Mouse (Mus musculus): Measurements from ENCODE around the gene Ghitm. TPM values are rescaled to one million over a fixed set of nuclear protein-coding genes. Genes with fewer than 3 reads are reported as not detected.

Ghitm gene
- 266 and 287 TPM in 2 replicates for polyA plus RNA-seq (2015; fragmentation: Nextera tagmentation; extraction: Ambion mirVana)

DNA sequence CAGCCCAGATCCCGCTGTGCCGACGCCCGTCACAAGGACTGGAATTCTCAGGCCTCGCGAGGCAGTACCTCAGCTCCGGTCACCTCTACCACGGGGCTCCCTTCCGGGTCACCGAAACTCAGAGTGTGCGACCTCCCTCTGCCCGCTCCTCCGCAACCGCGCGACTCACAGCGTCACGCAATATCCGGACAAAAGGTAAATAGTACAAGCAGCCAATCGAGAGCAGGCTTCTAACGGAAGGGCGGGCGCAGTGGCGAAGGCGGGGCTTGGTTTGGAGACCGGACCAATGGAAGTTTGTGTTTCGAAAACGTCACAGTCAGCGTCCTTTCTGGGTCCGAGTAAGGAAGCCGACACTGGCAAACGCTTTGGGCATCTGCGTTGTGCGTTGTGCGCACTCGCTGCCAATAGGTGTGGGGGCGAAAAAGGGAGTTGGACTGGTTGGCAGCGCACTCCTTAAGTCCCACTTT is at the start of gene Ghitm:
Gene Ghitm (minus strand): TSS at position 146 of the 467 bp plus-strand sequence.

DNA sequence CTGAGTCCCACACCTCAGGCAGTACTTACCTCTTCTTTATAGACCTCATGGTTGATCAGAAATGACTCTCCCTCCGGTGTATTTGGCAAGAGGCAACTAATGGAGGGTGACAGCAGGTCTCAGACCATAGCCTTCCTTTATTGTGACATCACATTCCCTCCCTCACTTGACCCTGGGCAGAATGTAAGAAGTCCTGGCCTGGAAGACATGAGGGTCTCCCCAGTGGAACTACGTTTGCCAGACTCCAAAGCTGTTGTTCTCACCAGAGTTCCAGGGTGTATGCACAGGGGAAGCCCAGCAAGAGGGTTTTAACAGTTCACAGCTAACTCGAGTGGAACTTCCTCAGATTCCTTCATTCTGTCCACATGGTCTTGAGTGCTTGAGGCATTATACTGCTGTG is 21.1 kb downstream of the Ghitm start, which contains the start of gene 2610528A11Rik:
Gene 2610528A11Rik (minus strand): TSS at position 101 of the 400 bp plus-strand sequence.

DNA sequence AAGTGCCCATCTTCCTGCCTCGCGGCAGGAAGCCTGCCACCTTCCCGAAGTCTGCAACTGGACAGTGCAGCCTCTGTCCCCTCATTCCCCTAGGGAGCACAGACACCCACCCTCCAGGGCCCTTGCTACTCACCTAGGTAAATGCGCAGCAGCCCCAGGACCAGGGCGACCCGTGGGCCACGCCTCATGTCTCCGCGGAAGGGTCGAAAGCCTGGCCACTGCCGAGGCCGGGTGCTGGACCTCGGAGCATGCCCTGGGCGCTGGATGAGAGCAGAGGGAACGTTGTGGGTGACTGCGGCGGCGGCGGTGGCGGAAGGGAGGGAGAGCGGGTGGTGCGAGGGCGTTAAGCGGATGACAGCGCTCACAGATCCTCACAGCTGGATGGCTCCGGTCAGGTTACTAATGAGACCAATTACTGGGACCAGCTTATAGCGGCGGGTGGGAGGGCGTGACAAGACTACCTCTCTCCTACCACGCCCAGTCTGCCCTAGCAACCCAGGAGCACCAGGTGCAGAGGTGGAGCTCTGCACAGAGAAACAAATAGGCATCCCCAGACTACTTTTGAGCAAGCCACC is 37.0 kb downstream of the Ghitm start, which contains the start of gene Cdhr1:
Gene Cdhr1 (minus strand): TSS at position 392 of the 575 bp plus-strand sequence.

Other genes with a start within 250 kb of the Ghitm start
- gene Ccser2, start 166.5 kb downstream of the Ghitm start, polyA plus RNA-seq (2015; fragmentation: Nextera tagmentation; extraction: Ambion mirVana) = 38.9 and 42.0 TPM in 2 replicates
- 1.2 and 2.1 TPM in 2 replicates for gene Rgr, start 86.3 kb downstream of the Ghitm start, polyA plus RNA-seq (2015; fragmentation: Nextera tagmentation; extraction: Ambion mirVana)
- not detected in 2 replicates for gene Lrit1, start 80.4 kb downstream of the Ghitm start, polyA plus RNA-seq (2015; fragmentation: Nextera tagmentation; extraction: Ambion mirVana)
- gene Lrit2, start 67.3 kb downstream of the Ghitm start, polyA plus RNA-seq (2015; fragmentation: Nextera tagmentation; extraction: Ambion mirVana) = not detected in 2 replicates
- gene Cdhr1, start 36.9 kb downstream of the Ghitm start, polyA plus RNA-seq (2015; fragmentation: Nextera tagmentation; extraction: Ambion mirVana) = 0.05 TPM in 1 of 2 replicates, not detected in the other
- 0.60 and 0.66 TPM in 2 replicates for gene 2610528A11Rik, start 21.2 kb downstream of the Ghitm start, polyA plus RNA-seq (2015; fragmentation: Nextera tagmentation; extraction: Ambion mirVana)